Mouse (Mus musculus): ENCODE measurements at regions not wholly inside any gene's neighbourhood (a gene's known extent, or its start where the extent isn't known, plus 50 kb on each side); places are given as distances from the start of the nearest gene placed in this dataset.
A peak's percentile ranks its signal among the peaks of the same experiment; 100 is the strongest.

DNA sequence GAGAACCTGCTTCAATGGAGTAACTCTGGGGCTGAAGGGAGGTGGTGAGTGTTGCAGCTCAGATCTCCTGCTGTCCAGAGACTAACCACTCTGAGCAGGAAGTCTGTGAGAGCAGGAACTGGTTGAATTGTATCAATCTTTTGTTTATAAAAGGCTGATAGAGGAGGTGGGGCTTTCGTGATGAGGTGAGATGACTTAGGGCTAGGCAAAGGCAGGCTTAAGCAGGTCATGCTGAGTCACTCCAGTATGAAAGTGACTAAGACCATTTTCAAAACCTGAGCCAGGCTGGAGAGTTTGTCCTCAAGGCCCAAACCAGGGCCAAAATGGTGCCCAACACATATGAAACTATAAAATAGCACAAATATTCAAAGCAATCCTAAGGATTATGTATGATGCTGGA lies 80.1 kb upstream of the Speer2 start:
- Histone ChIP-seq H3K79me2 (replicated peaks; ENCODE audit: control insufficient read depth, extremely low read depth, insufficient read depth, poor library complexity, severe bottlenecking) (no peaks in the 10 kb centered on the region), H3K27me3 (replicated peaks) (no peaks in the 10 kb centered on the region), H3K9me3 (replicated peaks; ENCODE audit: low read length) (peaks cover 46% of the 10 kb centered on the region), H3K27ac (ENCODE audit: insufficient read depth, low read depth) (no peak overlapping the region), H3K36me3 (replicated peaks in 1 of 2; ENCODE audit: control insufficient read depth in 1 of 2, insufficient read depth in 1 of 2, low read length in 1 of 2) (no peaks in the 10 kb centered on the region), H3K9ac (ENCODE audit: insufficient read depth, low read depth) (no peak overlapping the region), H3K4me2 (ENCODE audit: insufficient read depth, low read depth, poor library complexity, severe bottlenecking) (no peak overlapping the region), H3K4me3 (replicated peaks in 1 of 3; ENCODE audit: low read depth in 2 of 3, low read length in 2 of 3, poor library complexity in 1 of 3) (no peak overlapping the region), H3K4me1 (ENCODE audit: control insufficient read depth in 1 of 2, insufficient read depth in 2 of 2) (peaks cover 0 to 3% of the 10 kb centered on the region in 2 experiments; a peak in 1 of 4 replicates)
- in situ Hi-C loops (cut with MboI; ENCODE audit: low pct_ligation_motif_present, low pct_unique_long_range_greater_than_20kb, low sequenced_read_pairs) = loop anchor here (25.0 kb wide), 1 partner anchor 94 kb away; no protein-coding TSS in a partner anchor
- DNase-seq (ENCODE audit: extremely low read depth) = no peak
- peak; percentile 37; the same call in 1 of the 2 replicates for TF ChIP-seq IRF4 (IDR thresholded peaks at IDR 0.05; ENCODE audit: low read depth, low read length)
- TF ChIP-seq MAFK (IDR thresholded peaks at IDR 0.05; ENCODE audit: insufficient replicate concordance, low read length) = 0 out of 2 replicates have a peak, but pooled peaks have one; percentile 58
- TF ChIP-seq SIN3A (IDR thresholded peaks at IDR 0.05; ENCODE audit: low read length) = no peak
- dilution Hi-C loops (cut with MboI; ENCODE audit: extremely low pct_ligation_motif_present, extremely low pct_unique_long_range_greater_than_20kb, low sequenced_read_pairs) = no loop called here

DNA sequence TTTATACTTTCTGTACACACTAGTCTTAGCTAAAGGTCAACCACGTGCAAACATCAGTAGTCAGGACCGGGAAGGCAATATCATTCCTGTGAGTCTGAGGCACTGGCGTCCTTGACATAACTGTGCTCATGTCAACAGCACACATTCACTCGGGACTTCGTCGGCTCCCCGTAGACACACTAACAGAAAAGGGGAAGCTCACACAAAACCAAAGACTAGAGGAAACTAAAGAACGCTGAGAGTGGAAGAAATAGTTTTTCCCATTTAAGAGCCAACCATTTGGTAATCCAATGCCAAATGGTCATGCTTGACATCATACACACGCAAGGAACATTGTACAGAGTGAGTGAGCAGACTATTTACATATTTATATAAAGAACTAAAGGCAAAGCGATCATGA lies 85.2 kb upstream of the Speer2 start:
- no peak overlapping the region for H3K4me3 ChIP-seq (replicated peaks in 1 of 3; ENCODE audit: low read depth in 2 of 3, low read length in 2 of 3, poor library complexity in 1 of 3)
- no peak overlapping the region for H3K9ac ChIP-seq (ENCODE audit: insufficient read depth, low read depth)
- peak overlapping the region; percentile 6; the same call in 1 of the 2 replicates for H3K4me2 ChIP-seq (ENCODE audit: insufficient read depth, low read depth, poor library complexity, severe bottlenecking)
- H3K27ac ChIP-seq (ENCODE audit: insufficient read depth, low read depth) = no peak overlapping the region
- no peaks in the 10 kb centered on the region for H3K79me2 ChIP-seq (replicated peaks; ENCODE audit: control insufficient read depth, extremely low read depth, insufficient read depth, poor library complexity, severe bottlenecking)
- H3K36me3 ChIP-seq (replicated peaks in 1 of 2; ENCODE audit: control insufficient read depth in 1 of 2, insufficient read depth in 1 of 2, low read length in 1 of 2) = no peaks in the 10 kb centered on the region
- H3K9me3 ChIP-seq (replicated peaks; ENCODE audit: low read length) = peaks cover 52% of the 10 kb centered on the region
- in situ Hi-C loops (cut with MboI; ENCODE audit: low pct_ligation_motif_present, low pct_unique_long_range_greater_than_20kb, low sequenced_read_pairs) = loop anchor here (25.0 kb wide), 1 partner anchor 89 kb away; no protein-coding TSS in a partner anchor
- no peaks in the 10 kb centered on the region for H3K27me3 ChIP-seq (replicated peaks)
- dilution Hi-C loops (cut with MboI; ENCODE audit: extremely low pct_ligation_motif_present, extremely low pct_unique_long_range_greater_than_20kb, low sequenced_read_pairs) = no loop called here
- no peak for DNase-seq (ENCODE audit: extremely low read depth)
- TF ChIP-seq CTCF (conservative IDR thresholded peaks at IDR 0.05 in 1 of 2, IDR thresholded peaks at IDR 0.05 in 1 of 2; ENCODE audit: low read depth in 2 of 2, low read length in 2 of 2) (no peak), TBP (conservative IDR thresholded peaks at IDR 0.05; ENCODE audit: low read depth, low read length) (no peak), EP300 (IDR thresholded peaks at IDR 0.05; ENCODE audit: low read length) (no peak), MAZ (IDR thresholded peaks at IDR 0.05; ENCODE audit: low read depth, low read length) (no peak), POLR2AphosphoS2 (IDR thresholded peaks at IDR 0.05; ENCODE audit: low read depth, low read length) (no peak), ELF1 (IDR thresholded peaks at IDR 0.05; ENCODE audit: low read depth, low read length) (no peak), ZC3H11A (IDR thresholded peaks at IDR 0.05; ENCODE audit: low read depth, low read length) (no peak), SMC3 (IDR thresholded peaks at IDR 0.05; ENCODE audit: low read depth, low read length) (no peak), JUND (conservative IDR thresholded peaks at IDR 0.05; ENCODE audit: low read depth, low read length) (no peak), BHLHE40 (IDR thresholded peaks at IDR 0.05; ENCODE audit: low read depth, low read length) (no peak), PAX5 (IDR thresholded peaks at IDR 0.05; ENCODE audit: low read length) (no peak), IRF4 (IDR thresholded peaks at IDR 0.05; ENCODE audit: low read depth, low read length) (no peak), KAT2A (IDR thresholded peaks at IDR 0.05; ENCODE audit: insufficient replicate concordance, low read length) (no peak), MAX (IDR thresholded peaks at IDR 0.05; ENCODE audit: low read length) (no peak), ZMIZ1 (IDR thresholded peaks at IDR 0.05; ENCODE audit: low read depth, low read length) (no peak), NRF1 (IDR thresholded peaks at IDR 0.05; ENCODE audit: low read depth, low read length) (no peak)
- peaks cover 0 to 2% of the 10 kb centered on the region in 2 experiments; a peak in 1 of 4 replicates for H3K4me1 ChIP-seq (ENCODE audit: control insufficient read depth in 1 of 2, insufficient read depth in 2 of 2)

All from CH12.LX (cell line).